Mouse (Mus musculus) retina, adult 2 months (tissue): ENCODE data around the gene Nr2c1.

ENCODE experiments used
- DNase-seq: peaks from one replicate; pipeline ENCODE4 v3.0.0-alpha.2; 2012; ENCODE audit warnings: low read depth, low spot score

Gene Nr2c1

DNA sequence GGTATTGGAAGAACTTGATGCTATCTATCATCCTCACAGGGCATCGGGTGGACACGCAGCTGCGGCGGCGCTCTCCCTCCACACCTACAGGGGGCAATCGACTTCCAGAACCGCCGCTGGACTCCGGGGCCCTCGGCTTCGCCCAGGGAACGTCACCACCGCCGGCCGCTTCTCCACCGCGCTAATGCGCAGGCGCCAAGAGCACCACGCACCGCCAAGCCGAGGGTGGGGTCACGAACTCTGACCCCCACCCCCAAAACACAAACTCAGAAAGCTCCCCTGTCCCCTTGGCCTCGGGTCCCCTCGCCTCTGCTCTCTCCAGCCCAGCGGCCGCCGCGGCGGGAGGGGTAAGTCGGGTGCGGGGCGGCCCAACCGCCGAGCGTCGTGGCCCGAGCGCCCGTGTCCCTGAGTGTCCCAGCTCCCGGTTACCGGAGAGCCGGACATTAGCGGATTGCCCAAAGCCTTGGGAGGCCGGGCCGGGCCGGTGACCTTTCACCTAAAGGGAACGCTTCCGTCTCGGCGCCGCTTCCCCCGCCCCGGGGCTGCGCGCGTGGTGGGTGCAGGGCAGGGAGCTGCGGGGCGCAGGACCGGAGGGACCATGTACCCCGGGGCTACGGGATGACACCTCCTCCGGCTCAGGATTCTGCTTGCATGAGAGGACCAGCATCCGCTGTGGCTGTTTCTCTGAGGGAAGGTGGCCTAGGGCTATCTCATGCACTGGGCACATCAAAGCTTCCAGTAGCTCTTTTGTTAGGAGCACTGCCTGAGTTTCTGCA lies at the start of gene Nr2c1:
Nr2c1 (plus strand) TSS at position 268 of the 776 bp plus-strand sequence.
- DNase-seq = peak; percentile 79

DNA sequence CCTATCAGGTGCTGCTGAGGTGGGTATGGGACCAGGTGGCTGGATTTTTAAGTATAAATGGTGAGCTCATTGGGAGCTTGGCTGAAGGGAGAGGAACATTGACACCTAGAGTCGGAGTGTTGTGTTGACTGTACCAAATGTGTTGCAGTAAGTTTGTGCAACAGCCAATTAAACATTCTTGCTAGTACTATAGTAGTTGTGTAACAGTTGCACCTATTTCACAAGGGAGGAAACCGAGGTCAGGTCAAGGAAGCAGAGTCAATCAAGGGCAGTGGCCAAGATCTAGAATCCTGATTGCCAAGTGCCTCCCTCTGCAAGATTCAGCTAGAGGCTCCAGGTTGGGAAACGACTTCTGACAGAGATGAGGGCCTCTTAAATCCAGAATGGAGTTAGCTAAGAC lies 49.7 kb upstream of the Nr2c1 start:
- no peak for DNase-seq

DNA sequence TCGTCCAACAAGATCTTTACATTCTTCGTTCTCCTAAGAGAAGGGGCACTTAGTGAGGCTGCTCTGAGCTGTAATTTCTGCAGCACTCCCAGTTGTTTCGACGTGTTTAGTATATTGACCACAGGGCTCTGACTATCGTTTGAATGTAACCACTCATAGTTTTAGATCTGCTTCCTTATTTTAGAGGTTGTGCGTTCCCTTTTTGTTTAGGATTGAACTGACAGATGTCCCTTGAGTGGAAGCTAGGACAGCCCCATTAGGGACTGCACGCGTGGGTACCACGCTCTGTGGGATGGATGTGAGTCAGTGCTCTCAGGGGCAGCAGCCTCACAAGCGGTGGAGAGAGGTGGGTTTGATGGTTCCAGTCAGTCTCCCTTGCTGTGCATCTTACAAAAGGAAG lies 42.3 kb upstream of the Nr2c1 start:
- DNase-seq = no peak

DNA sequence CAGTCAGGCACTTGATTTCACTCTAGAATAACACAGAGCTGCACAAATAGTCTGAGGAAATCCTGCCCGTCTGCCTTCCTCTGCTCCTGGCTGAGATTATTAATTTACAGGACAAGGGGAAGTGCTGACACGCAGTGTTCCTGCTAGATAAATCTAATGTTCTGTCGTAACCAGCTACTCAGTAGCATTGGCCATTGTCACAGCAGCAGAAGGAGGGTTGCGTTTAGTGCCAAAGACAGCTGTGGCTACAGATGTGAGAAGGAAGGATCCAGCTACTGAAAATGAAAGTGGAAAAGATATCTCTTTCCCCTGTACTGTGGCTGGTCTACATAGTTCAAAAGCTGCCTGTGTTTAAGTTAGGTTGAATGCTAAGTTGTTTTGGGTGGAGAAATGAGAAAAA lies 40.7 kb upstream of the Nr2c1 start:
- no peak for DNase-seq

DNA sequence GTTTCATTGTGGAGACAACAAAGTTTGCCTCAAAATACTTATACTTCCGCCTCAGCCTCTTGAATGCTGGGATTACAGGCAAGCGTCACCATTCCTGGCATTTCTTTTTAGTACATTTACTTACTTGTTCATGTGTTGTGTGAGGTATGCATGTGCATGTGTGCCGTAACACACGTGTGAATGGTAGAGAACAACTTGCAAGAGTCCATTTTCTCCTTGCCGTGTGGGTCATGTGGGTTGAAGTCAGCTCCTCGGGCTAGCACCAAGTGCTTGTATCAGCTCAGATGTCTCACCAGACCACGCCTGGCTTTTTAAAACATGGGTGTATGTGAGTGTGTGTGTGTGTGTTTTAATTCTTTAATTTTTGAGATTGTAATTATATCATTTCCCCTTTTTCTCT lies 40.2 kb upstream of the Nr2c1 start:
- no peak for DNase-seq

DNA sequence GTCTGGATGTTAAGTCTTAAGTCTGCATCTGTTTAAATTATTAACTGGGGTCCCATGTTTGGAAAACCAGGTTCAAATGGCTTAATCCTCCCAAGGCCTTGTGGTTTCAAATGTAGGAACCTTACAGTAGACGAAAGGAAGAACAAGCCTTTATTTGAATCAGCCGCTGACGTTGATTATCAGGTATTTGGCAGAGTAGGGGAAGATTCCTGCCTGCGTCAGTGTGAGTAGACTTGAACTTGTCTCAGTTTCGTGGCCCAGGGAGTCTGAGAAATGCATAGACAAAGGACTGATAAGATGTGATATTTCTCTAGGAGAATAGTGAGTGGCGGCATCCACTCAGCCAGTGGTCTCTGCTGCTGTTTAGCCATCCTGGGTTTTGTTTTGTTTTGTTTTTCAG lies 39.0 kb upstream of the Nr2c1 start:
- no peak for DNase-seq

DNA sequence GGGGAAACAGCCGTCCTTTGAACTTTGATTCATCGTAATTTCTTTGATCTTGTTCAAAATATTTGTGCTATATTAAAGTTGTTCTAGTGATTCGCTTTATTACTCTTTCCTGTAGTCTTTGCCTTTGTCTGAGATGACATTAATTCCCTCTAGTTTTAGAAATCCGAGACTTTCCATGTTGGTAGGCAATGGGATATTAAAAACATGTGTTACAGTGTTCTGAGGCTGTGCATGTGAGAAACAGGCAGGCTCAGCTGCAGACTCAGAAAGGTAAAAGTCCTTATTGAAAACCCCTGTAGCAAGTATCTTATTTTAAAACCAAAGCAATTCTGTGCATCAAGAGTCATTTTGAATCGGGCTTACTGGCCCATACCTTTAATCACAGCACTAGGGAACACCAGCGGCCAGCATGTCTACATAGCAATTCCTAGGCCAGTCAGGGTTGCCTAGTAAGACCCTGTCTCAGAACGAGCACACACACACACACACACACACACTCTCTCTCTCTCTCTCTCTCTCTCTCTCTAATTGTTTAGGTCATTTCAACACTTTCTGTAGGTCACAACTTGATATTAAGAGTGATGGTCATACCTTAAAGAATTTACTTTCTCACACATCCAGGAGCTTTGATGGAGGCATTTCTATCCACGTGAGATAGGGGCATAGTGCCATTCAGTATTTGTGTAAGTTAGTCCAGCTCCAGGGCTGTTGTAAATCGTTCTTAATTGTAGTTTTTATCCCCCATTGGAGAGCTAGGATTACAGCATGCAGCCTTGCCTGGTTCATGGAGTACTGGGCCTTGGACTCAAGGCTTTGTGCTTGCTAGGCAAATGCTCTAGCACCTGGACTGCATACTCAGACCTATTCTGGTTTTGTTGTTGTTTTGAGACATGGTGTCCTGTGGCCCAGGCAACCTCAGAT lies 36.7 kb upstream of the Nr2c1 start:
- DNase-seq = no peak

DNA sequence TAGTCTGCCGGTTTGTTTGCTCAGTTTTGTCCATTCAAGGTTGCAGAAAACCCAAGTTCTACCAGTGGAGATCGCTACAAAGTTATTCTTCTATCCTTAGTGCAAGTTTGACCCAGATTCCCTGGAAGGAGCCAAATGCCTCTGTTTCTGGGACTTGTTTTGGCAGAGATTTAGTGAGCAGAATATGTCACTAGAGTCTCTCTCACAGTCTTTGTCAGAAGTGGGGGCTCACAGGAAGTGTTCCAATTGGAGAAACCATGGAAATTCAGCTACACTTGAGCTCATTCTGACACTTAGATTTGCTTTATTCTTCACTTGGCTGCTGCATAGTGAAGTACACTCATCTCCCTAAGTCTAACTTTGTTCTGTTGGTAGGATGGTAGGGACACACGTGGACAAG lies 35.6 kb upstream of the Nr2c1 start:
- no peak for DNase-seq

DNA sequence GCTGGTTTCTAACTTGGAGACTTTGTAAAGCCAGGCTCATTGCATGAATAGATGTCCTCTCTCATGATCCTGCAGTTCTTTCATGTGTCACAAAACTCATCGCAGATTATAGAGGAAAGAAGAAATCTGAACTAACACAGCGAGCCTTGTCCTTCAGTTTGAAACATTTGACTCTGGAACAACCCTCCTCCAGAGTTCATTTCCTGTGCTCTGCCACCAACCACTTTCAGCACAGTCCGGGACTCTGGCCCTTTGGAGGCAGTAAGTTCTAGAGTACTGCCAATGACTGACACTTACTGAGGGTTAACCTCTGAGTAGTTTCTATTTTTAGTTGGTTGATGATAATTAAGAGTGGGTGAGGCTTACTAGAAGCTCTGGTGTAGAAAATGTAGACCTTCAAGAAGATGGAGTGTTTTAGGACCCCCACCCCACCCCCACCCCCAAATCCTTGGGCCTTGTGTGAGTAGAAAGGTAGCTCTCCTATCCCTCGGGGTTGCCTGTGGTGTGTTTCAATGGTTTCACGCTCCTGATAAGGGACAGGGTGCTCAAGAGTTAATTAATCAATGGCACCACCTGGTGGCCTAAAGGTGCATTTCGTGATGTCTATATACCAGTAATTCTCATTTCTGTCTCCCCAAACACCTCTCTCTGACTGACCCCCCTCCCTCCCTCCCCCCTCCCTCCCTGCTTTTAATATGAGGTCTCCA lies 31.8 kb upstream of the Nr2c1 start:
- DNase-seq = peak; percentile 44

DNA sequence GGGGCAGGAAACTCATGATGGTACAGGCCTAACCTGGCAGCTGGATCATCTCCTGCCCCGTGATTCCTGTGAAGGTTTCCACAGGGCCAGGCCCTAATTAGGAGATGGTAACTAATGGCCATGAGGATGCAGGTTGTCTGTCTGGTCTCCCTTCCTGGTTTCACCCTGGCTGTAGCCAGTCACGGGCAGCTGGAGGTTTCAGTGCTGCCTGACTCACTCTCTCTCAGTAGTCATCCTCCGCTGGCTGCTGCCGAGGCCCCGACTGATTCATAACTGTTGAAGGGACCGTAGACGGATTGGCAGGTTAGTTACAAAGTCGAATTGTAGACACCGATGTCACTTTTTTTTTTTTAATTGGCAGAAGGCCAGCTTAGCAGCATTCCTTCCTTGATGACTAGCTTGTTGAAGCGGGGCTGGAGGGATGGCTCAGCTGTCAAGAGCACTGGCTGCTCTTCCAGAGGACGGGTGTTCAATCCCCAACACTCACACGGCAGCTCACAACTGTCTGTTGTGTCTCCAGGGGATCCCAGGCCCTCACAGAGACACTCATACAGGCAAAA lies 31.0 kb upstream of the Nr2c1 start:
- no peak for DNase-seq

DNA sequence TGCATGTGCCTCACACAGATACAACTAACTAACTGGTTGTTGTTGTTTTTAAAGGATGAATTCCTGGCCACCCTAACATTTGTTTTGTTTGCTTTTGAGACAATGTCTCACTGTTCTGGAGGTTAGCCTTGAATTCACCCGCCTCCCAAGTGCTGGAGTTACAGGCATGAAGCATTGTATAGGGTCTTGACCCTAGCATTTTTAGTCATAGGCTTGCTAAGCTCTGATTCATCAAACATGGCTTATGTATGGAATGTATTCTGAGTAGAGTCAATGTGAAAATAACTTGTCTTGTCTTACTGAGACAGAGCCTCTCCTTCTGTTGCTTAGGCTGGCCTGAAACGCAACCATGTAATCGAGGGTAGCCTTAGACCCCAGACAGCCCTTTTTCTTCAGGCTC lies 29.9 kb upstream of the Nr2c1 start:
- DNase-seq = no peak

DNA sequence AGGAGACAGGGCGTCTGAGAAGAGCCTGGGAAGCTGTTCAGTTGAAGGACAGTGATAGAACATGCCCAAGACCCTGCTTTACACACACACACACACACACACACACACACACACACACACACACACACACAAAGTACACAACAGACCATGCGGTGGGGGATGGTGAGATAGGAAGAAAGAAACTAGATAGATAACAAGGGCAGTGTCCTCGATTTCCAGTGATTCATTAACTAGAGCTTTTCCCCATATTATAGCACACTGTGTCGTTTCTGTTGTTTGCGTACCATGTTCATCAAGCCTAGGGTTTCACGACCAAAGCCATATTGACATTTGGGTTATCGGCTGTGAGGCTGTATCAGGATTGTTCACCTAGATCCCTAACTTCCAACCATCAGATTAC lies 28.8 kb upstream of the Nr2c1 start:
- no peak for DNase-seq

DNA sequence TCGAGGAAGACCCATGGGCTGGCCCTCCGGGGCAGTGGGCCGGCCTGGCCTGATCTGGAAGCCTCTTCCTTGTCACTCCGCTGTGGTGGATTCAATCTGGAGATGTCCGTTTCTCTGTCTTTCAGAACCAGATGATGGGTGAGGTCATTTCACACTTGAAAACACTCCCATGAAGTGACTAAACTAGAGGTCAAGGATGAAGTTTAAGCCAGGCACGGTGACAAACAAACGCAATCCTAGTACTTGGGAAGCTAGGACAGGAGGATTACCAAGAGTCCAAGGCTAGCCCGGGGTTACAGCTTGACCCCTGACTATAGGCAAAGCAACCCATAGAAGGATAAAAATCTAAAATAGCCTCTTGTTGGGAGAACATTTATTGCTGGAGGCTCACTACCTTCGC lies 27.1 kb upstream of the Nr2c1 start:
- DNase-seq = no peak

DNA sequence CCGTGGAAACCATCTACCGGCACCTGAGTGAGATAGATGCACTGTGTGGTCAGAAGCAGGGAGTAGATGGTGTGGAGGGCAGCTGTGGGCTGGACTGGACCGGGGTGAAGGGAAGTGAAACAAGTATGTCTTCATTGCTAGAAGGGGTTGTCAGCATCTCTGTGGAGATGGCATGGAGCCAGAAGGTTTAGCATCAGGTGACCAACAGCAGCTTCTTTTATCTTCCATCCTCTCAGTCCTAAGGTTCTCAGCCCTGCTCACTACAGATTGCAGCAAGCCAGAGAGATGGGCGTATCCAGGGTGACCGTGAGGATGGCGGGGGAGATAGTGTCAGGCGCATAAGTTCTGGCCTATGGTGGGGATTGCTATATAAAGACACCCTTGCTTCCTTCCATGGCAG lies 25.2 kb upstream of the Nr2c1 start:
- DNase-seq = no peak

DNA sequence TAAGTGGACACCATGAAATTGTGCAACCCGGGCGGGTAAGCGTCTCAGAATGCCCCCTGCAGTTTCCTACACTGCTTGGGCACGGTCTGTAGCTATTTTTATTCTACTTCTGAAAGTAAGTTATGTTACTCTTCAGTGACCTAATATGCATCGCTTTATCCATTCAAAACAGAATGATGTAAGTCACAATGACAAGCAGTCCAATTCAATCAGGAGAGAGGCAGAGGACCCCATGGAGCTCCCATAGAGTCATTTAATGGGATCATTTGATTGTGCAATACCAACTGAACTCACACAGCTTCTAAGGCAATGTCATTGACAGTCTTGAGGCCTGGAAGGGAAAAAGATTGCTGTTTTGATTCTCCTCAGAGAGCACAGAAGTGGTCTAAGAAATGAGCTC lies 24.2 kb upstream of the Nr2c1 start:
- no peak for DNase-seq

DNA sequence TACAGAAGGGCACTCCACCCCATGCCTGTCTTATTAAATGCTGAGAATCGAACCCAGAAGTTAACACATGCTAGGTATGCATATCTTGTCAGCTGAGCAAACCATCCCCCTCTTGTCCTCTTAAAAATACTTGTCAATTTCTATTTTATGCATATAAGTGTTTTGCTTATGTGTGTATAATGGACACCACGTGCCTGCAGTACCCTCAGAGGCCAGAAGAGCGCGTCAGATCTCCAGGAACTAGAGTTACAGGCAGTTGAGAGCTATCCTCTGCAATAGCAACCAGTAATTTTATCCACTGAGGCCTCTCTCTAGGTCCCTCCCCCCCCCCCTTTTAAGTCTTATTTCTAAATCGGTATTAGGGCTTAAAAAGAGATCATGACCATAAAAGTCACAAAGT lies 23.4 kb upstream of the Nr2c1 start:
- no peak for DNase-seq

DNA sequence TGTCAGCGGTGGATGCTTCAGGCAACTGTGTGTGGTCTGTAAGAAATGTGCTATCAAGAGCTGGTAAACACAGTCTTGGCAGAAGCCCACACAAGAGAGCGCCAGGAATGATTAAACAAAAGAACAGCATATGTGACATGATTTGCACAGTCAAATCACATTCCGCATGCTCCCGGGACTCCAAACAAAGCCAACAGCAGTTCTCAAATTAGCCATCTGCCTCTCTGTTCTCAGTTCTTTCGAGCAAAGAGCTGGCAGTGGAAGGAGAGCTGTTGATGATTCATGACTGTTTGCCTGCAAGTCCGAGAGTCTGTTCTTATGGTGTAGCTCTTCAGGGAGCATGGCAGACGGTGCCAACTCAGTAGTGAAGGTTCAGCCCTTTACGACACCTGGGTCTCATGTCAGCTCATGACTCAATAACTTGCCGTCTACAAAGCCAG lies 18.1 kb upstream of the Nr2c1 start:
- peak; percentile 16 for DNase-seq

DNA sequence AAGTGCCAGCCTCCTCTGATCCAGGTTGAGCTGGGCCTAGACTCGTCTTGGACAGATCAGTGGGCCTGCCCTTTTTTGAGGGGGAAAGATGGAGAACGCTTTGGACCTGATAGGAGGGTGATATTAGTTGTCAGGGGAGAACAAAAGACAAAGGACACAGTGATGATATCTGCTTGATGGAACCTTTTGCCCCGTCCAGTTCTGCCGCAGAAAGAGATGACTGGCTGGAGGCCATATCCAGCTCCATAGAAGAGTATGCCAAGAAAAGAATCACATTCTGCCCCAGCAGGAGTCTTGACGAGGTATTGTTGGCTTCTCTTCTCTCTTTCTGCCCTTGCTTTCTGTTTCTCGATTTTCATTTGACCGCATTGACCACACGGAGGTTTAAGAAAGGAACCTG lies 14.7 kb upstream of the Nr2c1 start:
- DNase-seq = no peak

DNA sequence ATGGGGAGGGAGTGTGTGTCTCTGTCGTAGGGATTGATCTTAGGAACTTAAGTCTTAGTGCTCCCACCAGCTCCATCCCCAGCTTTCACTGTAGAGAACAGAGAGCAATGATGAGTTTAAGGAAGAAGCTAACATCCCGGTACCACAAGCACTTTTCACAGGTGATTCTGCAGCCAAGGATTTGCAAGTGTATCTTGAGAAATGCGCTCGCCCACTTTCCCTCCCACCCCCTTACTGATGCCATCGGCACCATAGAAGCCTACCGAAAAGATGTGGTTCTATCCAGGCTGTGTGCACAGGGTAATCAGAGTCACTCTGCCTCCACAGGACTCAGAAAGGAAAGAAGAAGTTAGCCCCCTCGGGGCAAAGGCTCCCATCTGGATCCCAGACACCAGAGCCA lies 14.1 kb upstream of the Nr2c1 start:
- no peak for DNase-seq

DNA sequence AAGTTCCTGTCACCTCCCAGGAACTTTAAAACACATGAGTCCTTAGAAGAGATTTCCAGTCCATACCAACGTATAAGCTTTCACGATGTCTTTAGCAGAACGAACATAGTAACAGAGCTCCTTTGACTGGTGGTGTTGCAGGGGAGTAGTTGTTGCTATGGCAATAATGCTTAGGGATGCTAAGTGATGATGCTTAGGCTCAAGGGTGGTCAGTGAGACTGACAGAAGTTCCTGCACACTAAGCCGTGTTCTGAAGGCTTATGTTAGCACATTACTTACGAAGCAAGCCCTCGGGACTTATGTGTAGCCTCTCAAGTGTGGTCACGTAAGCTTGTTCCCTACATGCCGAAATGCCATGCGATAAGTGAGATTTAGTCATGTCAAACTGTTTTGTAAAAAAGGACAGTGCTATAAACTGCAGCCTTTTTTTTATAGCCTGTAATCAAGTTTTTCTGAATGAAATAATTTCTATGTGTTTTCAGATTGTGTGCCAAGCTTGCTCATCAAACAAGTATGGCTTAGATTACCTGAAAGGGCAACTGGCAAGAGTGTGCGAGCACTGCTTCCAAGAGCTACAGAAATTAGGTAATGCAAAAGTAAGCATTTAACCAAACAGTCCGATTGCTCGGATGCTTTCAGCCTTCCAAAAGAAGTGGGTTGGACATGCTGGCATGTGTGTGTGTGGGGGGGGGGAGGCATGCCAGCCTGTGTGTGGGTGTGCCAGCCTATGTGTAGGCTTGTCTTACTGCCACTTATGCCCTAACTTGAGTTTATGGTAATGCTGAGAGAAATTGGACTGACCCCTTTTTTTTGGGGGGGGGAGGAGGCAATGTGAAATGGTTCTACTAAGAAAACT lies 13.1 kb upstream of the Nr2c1 start:
- DNase-seq = no peak

DNA sequence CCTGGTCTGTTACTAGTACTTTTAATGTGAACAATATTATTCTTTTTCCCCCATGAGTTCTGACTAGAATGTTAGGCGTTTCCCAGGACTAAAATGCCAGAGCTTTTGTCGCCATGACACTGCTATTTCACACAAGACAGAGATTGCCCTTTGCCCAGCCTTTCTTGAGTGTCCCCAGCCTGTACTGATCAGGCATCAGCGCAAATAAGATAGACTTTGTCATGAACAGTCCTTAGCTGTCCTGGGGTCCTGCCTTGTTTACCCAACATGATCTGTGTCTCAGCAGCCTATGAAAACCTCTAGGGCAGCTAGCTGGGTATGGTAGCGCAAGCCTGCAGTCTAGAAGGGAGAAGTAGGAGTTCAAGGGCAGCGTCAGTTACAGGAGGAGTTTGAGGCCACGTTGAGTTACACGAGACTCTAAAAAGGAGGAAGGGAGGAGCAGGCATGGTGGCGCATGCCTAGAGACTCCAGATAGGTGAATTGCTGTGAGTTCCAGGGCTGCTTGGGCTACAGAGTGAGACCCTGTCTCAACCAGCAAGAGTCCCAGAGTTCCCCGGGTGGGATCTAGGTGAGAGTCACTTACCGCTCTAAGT lies 8.8 kb upstream of the Nr2c1 start:
- no peak for DNase-seq
